Mouse (Mus musculus): ENCODE measurements at regions not wholly inside any gene's neighbourhood (a gene's known extent, or its start where the extent isn't known, plus 50 kb on each side); places are given as distances from the start of the nearest gene placed in this dataset.

DNA sequence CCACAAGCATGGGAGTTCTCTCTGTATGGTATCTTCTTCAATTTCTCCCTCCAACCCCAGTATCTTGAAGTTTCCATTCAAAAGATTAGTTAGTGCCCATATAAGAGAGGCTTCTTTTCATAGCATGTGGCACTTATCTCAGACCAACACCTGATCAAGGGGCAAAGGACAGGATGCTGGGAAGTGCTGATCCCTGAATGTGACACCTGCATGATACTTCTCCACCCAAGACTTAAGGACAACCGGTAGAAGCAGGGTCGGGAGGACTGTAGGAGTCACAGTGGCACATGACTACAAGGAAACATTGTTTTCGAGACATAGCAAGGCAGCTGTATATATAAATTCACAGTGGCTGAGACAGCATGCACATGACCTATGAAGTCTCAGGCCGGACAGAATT lies 227.6 kb upstream of the Cwc22 start:
- TF ChIP-seq CTCF (IDR thresholded peaks at IDR 0.05) = no peak
- no peak for TF ChIP-seq EP300 (IDR thresholded peaks at IDR 0.05)

All from lung, postnatal 0 days (tissue).